Mouse (Mus musculus): ENCODE measurements around the gene Gm12184. TPM values are rescaled to one million over a fixed set of nuclear protein-coding genes. Genes with fewer than 3 reads are reported as not detected.
"Not testable (repeated sequence)": the region's sequence is repeated elsewhere in the genome, so short reads cannot be mapped to it uniquely, and the experiment has no call there.

The Gm12184 gene
- polyA plus RNA-seq, 1 experiment from 2014 or later, result 2.6 TPM

DNA sequence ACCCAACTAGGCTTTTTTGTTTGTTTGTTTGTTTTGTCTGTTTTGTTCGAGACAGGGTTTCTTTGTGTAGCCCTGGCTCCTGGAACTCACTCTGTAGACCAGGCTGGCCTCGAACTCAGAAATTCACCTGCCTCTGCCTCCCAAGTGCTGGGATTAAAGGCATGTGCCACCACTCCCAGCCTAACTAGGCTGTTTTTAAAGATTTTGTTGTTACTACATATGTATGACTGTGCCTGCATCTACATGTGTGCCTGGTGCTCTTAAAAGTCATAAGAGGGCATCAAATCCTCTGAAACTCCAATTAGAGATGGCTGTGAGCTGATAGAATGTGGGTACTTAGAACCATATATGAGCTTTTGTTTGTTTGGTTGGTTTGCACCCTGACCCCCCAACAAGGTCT, 4.8 kb upstream of the Gm12184 start:
- Histone ChIP-seq H3K9ac (ENCODE audit: low read length) (no peak overlapping the region), H3K4me3 (ENCODE audit: low read length) (no peak overlapping the region), H3K27ac (ENCODE audit: low read length) (no peak overlapping the region), H3K9me3 (ENCODE audit: control insufficient read depth, low read length) (no peaks in the 10 kb centered on the region), H3K4me2 (ENCODE audit: low read depth, low read length) (no peak overlapping the region), H3K27me3 (ENCODE audit: control insufficient read depth, insufficient read depth, low read depth, low read length) (no peaks in the 10 kb centered on the region), H3K4me1 (replicated peaks; ENCODE audit: control insufficient read depth, insufficient read depth, low read length) (no peaks in the 10 kb centered on the region; the same call in 1 of the 2 replicates), H3K36me3 (ENCODE audit: control insufficient read depth, insufficient read depth, low read length) (no peaks in the 10 kb centered on the region)
- no peak for ATAC-seq (ENCODE audit: low read depth)
- 51% methylated on average over 2 of the region's 2 CpGs for WGBS

DNA sequence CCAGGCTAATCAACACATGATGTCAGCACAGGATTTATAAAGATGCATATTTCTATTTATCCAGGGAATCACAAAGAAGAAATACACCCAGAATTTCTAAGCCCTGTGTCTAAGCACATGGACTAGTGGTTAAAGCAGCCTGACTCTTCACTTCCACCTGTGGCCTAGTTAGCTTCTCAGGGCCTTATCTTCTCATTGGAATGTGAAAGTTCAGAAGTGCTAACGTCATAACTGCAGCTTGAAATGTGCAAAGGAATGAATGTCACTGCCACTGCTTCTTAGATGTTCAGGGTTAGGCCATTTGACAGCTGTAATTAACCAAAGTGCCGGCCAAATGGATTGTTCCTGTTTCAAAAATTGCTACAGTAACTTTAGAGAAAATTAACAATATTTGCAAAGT, 3.8 kb upstream of the Gm12184 start:
- no peak for ATAC-seq (ENCODE audit: low read depth)
- Histone ChIP-seq H3K9me3 (ENCODE audit: control insufficient read depth, low read length) (no peaks in the 10 kb centered on the region), H3K9ac (ENCODE audit: low read length) (no peak overlapping the region), H3K36me3 (ENCODE audit: control insufficient read depth, insufficient read depth, low read length) (no peaks in the 10 kb centered on the region), H3K27me3 (ENCODE audit: control insufficient read depth, insufficient read depth, low read depth, low read length) (no peaks in the 10 kb centered on the region), H3K4me2 (ENCODE audit: low read depth, low read length) (no peak overlapping the region), H3K4me3 (ENCODE audit: low read length) (no peak overlapping the region), H3K4me1 (replicated peaks; ENCODE audit: control insufficient read depth, insufficient read depth, low read length) (no peaks in the 10 kb centered on the region; the same call in 1 of the 2 replicates), H3K27ac (ENCODE audit: low read length) (no peak overlapping the region)
- WGBS, result 35% methylated on average over 2 of the region's 2 CpGs

DNA sequence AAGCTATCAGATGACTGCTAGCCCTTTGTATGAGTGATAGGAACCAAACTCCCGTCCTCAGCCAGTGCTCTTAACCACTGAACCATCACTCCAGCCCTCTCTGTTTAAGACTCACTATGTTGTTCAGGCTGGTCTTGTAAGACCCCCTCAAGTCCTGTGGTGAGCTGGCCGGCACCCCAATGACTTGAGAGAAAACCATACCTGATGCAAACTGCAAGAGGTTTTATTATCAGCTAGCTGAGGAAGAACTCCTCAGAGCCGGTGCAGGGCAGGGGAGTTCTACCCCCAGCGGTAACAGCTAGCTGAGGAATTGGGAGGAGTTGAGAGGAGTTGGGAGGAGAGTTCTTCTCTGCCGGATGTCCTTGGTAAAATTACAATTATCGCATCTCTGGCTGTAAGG, 1.5 kb upstream of the Gm12184 start:
- ATAC-seq (ENCODE audit: low read depth), result no peak
- WGBS, result 65% methylated on average over 6 of the region's 6 CpGs

DNA sequence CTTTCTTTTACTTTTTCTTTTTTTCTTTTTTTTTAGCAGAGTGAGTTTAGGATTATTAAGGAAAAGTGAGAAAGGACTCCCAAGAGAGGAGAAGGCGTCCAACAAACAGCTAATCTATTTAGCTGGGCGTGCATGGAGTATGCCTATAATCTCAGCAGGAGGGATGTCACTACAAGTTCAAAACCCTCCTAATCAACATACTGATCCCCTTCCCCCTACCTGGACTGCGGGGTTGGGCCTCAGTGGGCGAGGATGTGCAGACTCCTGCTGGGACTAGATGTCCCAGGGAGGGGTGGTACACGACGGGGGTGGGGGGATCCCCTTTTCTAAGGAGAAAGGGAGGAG, 269 bp upstream of the Gm12184 start:
- H3K4me1 ChIP-seq (replicated peaks; ENCODE audit: control insufficient read depth, insufficient read depth, low read length), result peaks cover 4% of the 10 kb centered on the region; the same call in 1 of the 2 replicates
- H3K4me2 ChIP-seq (ENCODE audit: low read depth, low read length), result peak overlapping the region; percentile 74
- H3K27me3 ChIP-seq (ENCODE audit: control insufficient read depth, insufficient read depth, low read depth, low read length), result no peaks in the 10 kb centered on the region
- WGBS, result 2% methylated on average over 6 of the region's 6 CpGs
- ATAC-seq (ENCODE audit: low read depth), result peak; percentile 34
- H3K27ac ChIP-seq (ENCODE audit: low read length), result peak overlapping the region; percentile 66
- no peaks in the 10 kb centered on the region for H3K36me3 ChIP-seq (ENCODE audit: control insufficient read depth, insufficient read depth, low read length)
- H3K9ac ChIP-seq (ENCODE audit: low read length), result peak overlapping the region; percentile 65
- peak overlapping the region; percentile 50 for H3K4me3 ChIP-seq (ENCODE audit: low read length)
- H3K9me3 ChIP-seq (ENCODE audit: control insufficient read depth, low read length), result no peaks in the 10 kb centered on the region

More for the DNA sequence above, 1.5 kb upstream of the Gm12184 start:
- Histone ChIP-seq H3K9ac (ENCODE audit: low read length) (no peak overlapping the region), H3K4me2 (ENCODE audit: low read depth, low read length) (no peak overlapping the region), H3K27ac (ENCODE audit: low read length) (no peak overlapping the region), H3K9me3 (ENCODE audit: control insufficient read depth, low read length) (no peaks in the 10 kb centered on the region), H3K36me3 (ENCODE audit: control insufficient read depth, insufficient read depth, low read length) (no peaks in the 10 kb centered on the region), H3K4me3 (ENCODE audit: low read length) (no peak overlapping the region), H3K4me1 (replicated peaks; ENCODE audit: control insufficient read depth, insufficient read depth, low read length) (peaks cover 4% of the 10 kb centered on the region; the same call in 1 of the 2 replicates), H3K27me3 (ENCODE audit: control insufficient read depth, insufficient read depth, low read depth, low read length) (no peaks in the 10 kb centered on the region)

DNA sequence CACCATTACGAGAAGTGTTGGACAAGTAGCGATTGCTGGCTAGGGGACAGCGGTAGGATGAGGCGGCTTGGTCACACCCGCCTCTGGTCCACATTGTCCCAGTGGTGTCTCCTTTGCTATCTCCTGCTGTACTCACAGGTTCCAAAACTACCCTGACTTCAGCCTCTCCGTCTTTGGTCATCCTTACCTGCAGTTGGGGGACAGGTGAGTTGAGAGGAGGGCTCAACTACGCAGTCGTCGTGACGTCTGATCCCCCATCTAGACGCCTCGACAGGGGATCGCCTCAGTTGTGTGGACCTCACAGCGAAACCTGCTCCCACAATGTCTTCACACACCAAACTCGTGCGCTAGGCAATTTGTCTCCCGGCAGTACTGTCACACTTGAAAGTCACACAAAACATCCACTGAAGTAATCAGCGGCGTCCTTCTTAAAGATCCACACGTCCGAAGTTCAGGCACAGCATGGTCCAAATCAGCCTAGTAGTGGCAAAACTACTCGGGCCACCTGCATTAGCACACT, 2.1 kb downstream of the Gm12184 start:
- WGBS, result 6% methylated on average over 22 of the region's 22 CpGs
- H3K4me3 ChIP-seq (ENCODE audit: low read length), result peak overlapping the region; percentile 42

DNA sequence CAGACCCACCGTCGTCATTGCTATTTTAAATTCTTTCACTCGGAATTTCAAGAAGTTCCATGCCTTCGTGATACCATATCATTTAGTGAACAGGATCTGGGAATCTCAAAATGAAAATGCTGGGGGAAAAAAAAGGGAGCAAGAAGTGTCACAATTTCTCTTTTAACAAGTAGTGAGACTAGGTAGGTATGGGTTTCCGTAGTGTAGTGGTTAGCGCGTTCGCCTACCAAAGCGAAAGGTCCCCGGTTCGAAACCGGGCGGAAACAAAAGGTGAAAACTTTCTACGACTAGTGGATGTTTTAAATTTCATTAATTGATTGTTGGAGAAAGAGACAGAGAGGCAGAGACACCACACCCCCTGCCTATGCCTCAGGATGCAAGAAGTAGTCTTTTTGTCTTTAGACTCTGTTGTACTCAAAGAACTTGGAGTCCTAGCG, 2.9 kb downstream of the Gm12184 start:
- no peak for ATAC-seq (ENCODE audit: low read depth)
- no peak overlapping the region for H3K27ac ChIP-seq (ENCODE audit: low read length)
- H3K4me1 ChIP-seq (replicated peaks; ENCODE audit: control insufficient read depth, insufficient read depth, low read length), result peaks cover 4% of the 10 kb centered on the region; the same call in 1 of the 2 replicates
- peak overlapping the region; percentile 41; the same call in 1 of the 2 replicates for H3K9ac ChIP-seq (ENCODE audit: low read length)
- peak overlapping the region; percentile 69 for H3K4me2 ChIP-seq (ENCODE audit: low read depth, low read length)
- no peaks in the 10 kb centered on the region for H3K36me3 ChIP-seq (ENCODE audit: control insufficient read depth, insufficient read depth, low read length)
- no peaks in the 10 kb centered on the region for H3K27me3 ChIP-seq (ENCODE audit: control insufficient read depth, insufficient read depth, low read depth, low read length)
- peak overlapping the region; percentile 42 for H3K4me3 ChIP-seq (ENCODE audit: low read length)
- H3K9me3 ChIP-seq (ENCODE audit: control insufficient read depth, low read length), result no peaks in the 10 kb centered on the region
- 1% methylated on average over 15 of the region's 15 CpGs for WGBS

More for the DNA sequence above, 2.1 kb downstream of the Gm12184 start:
- H3K4me1 ChIP-seq (replicated peaks; ENCODE audit: control insufficient read depth, insufficient read depth, low read length), result peaks cover 4% of the 10 kb centered on the region; the same call in 1 of the 2 replicates
- no peaks in the 10 kb centered on the region for H3K9me3 ChIP-seq (ENCODE audit: control insufficient read depth, low read length)
- H3K4me2 ChIP-seq (ENCODE audit: low read depth, low read length), result peak overlapping the region; percentile 69
- no peak for ATAC-seq (ENCODE audit: low read depth)
- H3K27ac ChIP-seq (ENCODE audit: low read length), result no peak overlapping the region
- no peaks in the 10 kb centered on the region for H3K27me3 ChIP-seq (ENCODE audit: control insufficient read depth, insufficient read depth, low read depth, low read length)
- no peak overlapping the region for H3K9ac ChIP-seq (ENCODE audit: low read length)
- H3K36me3 ChIP-seq (ENCODE audit: control insufficient read depth, insufficient read depth, low read length), result no peaks in the 10 kb centered on the region

DNA sequence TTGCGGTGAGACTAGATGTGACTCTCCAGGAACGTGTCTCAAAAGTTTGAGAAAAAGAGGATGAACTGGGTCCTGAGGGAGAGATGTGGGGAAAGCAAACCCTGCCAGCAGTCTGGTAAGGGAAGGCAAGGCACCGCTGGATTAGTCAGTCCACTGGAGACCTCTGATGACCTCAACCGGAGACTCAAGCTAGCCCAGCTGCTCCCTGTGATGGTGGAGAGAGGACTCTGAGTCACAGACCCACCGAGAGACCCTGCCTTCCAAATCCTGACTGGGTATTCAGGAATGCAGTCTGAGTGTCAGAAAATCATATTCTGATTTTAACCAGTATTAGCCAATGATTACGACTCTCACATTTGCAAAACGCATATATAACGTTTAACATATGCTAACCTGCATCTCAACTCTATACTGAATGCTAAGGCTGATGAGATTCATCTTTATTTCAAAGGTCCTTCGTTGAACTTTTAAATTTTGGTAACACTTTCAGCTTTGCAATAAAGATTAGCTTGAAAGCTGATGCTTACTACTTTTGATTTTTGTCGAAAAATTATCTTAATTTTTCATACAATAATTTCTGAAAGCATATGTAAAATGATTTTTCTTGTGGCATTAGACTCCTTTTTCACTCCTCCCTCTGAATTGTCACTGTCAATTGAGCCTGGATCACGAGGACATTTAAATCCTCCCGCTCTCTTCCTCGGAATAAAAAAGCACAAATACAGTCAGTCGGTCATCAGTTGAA, 3.5 kb downstream of the Gm12184 start:
- no peaks in the 10 kb centered on the region for H3K36me3 ChIP-seq (ENCODE audit: control insufficient read depth, insufficient read depth, low read length)
- H3K4me1 ChIP-seq (replicated peaks; ENCODE audit: control insufficient read depth, insufficient read depth, low read length), result peaks cover 4% of the 10 kb centered on the region; the same call in 1 of the 2 replicates
- H3K4me3 ChIP-seq (ENCODE audit: low read length), result peak overlapping the region; percentile 42
- no peak for ATAC-seq (ENCODE audit: low read depth)
- peak overlapping the region; percentile 41; the same call in 1 of the 2 replicates for H3K9ac ChIP-seq (ENCODE audit: low read length)
- no peak overlapping the region for H3K27ac ChIP-seq (ENCODE audit: low read length)
- no peaks in the 10 kb centered on the region for H3K9me3 ChIP-seq (ENCODE audit: control insufficient read depth, low read length)
- peak overlapping the region; percentile 69 for H3K4me2 ChIP-seq (ENCODE audit: low read depth, low read length)
- WGBS, result 29% methylated on average over 14 of the region's 14 CpGs
- no peaks in the 10 kb centered on the region for H3K27me3 ChIP-seq (ENCODE audit: control insufficient read depth, insufficient read depth, low read depth, low read length)

DNA sequence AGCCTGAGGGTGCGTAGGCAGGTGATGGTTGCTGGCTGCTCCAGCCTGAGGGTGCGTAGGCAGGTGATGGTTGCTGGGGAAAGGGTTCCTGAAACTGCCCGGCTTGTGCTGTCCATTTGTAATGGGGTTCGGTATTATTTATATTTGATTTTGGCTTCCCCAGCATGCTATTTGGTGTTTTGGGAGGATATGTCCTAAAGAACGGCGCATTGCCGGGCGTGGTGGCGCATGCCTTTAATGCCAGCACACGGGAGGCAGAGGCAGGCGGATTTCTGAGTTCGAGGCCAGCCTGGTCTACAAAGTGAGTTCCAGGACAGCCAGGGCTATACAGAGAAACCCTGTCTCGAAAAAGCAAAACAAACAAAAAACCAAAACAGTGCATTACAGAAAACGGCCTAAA, 5.2 kb downstream of the Gm12184 start:
- not testable (repeated sequence) for H3K4me3 ChIP-seq (ENCODE audit: low read length); ATAC-seq (ENCODE audit: low read depth); H3K4me2 ChIP-seq (ENCODE audit: low read depth, low read length); H3K9ac ChIP-seq (ENCODE audit: low read length); H3K36me3 ChIP-seq (ENCODE audit: control insufficient read depth, insufficient read depth, low read length); H3K4me1 ChIP-seq (replicated peaks; ENCODE audit: control insufficient read depth, insufficient read depth, low read length); H3K27me3 ChIP-seq (ENCODE audit: control insufficient read depth, insufficient read depth, low read depth, low read length); H3K27ac ChIP-seq (ENCODE audit: low read length); H3K9me3 ChIP-seq (ENCODE audit: control insufficient read depth, low read length)
- 81% methylated on average over 14 of the region's 14 CpGs for WGBS

DNA sequence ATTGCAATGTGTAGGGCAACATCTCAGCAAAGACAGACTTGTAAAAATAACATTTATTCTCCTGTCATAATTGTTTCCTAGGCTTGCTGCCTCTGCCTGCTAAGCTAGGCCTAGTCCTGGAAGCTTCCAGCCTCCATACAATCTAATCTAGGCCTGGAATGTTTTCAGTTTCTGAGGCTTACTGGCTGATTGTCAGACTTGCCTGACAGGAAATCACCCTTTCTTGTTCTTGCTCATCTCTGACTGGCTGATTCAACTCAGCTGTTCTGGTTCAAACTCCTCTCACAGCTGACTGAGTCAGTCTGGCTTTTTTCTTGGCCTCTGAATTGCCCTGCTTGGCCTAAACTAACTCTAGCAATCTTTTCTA, 6.2 kb downstream of the Gm12184 start:
- Histone ChIP-seq H3K9me3 (ENCODE audit: control insufficient read depth, low read length) (no peaks in the 10 kb centered on the region), H3K36me3 (ENCODE audit: control insufficient read depth, insufficient read depth, low read length) (0 out of 2 replicates have a peak, but pooled peaks cover 2% of the 10 kb centered on the region), H3K27me3 (ENCODE audit: control insufficient read depth, insufficient read depth, low read depth, low read length) (no peaks in the 10 kb centered on the region), H3K9ac (ENCODE audit: low read length) (no peak overlapping the region), H3K4me1 (replicated peaks; ENCODE audit: control insufficient read depth, insufficient read depth, low read length) (peaks cover 14% of the 10 kb centered on the region), H3K27ac (ENCODE audit: low read length) (no peak overlapping the region), H3K4me3 (ENCODE audit: low read length) (no peak overlapping the region), H3K4me2 (ENCODE audit: low read depth, low read length) (no peak overlapping the region)
- ATAC-seq (ENCODE audit: low read depth), result no peak

Data from lung, embryonic 16.5 days (tissue).